Mouse (Mus musculus): ENCODE measurements at regions not wholly inside any gene's neighbourhood (a gene's known extent, or its start where the extent isn't known, plus 50 kb on each side); places are given as distances from the start of the nearest gene placed in this dataset.

DNA sequence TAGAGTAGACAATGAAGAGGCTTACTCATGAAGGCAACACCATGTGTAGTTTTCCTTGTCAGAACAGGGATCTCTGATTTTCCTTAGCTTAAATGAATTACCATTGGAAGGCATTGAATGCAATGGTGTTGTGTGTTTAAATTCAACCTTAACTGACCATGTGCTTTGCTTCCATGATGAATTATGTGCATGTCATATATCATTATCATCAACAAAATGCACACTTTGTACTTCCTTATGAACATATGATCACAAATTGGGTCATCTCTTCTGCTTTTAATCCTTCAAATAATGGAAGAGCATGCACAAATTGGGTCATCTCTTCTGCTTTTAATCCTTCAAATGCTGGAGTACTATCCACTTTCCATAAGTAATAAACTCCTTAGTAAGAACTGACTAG is 180.2 kb upstream of the Ppfia2 start:
- H3K9ac ChIP-seq: no peak overlapping the region
- no peak overlapping the region for H3K4me3 ChIP-seq (replicated peaks)
- no peaks in the 10 kb centered on the region for H3K4me1 ChIP-seq
- no peak overlapping the region for H3K4me2 ChIP-seq
- no peak for ATAC-seq (replicated peaks; ENCODE audit: low FRiP score)
- no peaks in the 10 kb centered on the region for H3K9me3 ChIP-seq (replicated peaks)
- H3K36me3 ChIP-seq: no peaks in the 10 kb centered on the region
- H3K27me3 ChIP-seq: no peaks in the 10 kb centered on the region
- no peak overlapping the region for H3K27ac ChIP-seq

DNA sequence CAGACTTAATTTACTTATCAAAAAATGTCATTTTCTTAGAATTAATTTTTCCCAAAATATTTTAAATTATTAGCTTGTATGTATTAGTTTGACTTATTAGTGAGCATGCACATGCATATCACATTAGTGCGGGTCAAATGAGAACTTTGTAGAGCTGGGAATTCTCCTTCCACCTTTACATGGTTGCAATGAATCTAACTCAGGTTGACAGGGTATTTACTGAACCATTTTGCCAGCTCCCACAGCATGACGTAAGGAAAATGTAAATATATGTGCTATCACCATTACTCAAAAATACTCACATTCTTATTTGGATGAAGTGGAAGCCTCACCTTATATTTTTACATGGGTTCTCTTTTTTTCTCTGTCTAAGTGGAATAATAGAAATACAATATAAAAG is 179.4 kb upstream of the Ppfia2 start:
- Histone ChIP-seq H3K4me2 (no peak overlapping the region), H3K4me1 (no peaks in the 10 kb centered on the region), H3K4me3 (replicated peaks) (no peak overlapping the region), H3K9ac (no peak overlapping the region), H3K27me3 (no peaks in the 10 kb centered on the region), H3K27ac (no peak overlapping the region), H3K9me3 (replicated peaks) (no peaks in the 10 kb centered on the region), H3K36me3 (no peaks in the 10 kb centered on the region)
- ATAC-seq (replicated peaks; ENCODE audit: low FRiP score): no peak
- WGBS: 76% methylated on average over 2 of the region's 2 CpGs

DNA sequence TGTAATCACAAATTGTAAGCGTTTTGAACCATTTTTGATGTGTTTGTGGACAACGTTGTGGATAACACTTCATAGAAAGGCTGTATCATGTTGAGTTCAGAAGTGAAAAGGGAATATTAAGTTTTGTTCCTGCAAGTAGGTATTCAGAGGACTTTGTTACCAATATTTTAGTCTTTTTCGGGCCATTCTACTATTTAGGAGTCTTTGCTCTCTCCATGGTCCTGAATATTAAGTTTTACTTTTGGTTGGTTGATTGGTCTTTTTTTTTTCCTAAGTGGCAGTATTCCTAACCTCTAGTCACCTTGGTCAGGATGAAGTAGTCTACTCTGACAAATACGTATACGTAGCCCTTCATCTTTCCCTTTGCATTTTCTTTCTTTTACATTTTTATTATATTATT is 174.6 kb upstream of the Ppfia2 start:
- no peaks in the 10 kb centered on the region for H3K27me3 ChIP-seq
- 80% methylated on average over 5 of the region's 5 CpGs for WGBS
- H3K27ac ChIP-seq: no peak overlapping the region
- H3K4me1 ChIP-seq: no peaks in the 10 kb centered on the region
- no peak for ATAC-seq (replicated peaks; ENCODE audit: low FRiP score)
- no peak overlapping the region for H3K4me3 ChIP-seq (replicated peaks)
- no peak overlapping the region for H3K4me2 ChIP-seq
- H3K9me3 ChIP-seq (replicated peaks): no peaks in the 10 kb centered on the region
- no peak overlapping the region for H3K9ac ChIP-seq
- no peaks in the 10 kb centered on the region for H3K36me3 ChIP-seq

DNA sequence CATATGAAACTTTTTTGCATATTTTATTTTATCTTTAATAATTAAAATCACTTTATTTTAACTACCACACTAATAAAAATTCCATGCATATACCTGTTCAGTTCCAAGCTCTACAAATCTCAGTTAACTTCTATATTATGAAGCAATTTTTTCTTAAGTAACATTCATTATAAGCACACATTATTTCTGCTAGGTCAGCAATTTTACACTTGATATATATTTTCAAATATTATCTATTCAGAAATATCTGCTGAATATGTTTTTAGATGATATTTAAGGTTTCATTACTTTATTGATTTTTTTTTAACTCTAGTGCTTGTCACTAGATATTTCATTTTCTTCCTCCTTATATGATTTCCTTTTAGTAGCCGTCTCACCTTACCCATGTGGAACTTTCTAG is 135.0 kb upstream of the Ppfia2 start:
- Histone ChIP-seq H3K4me3 (replicated peaks) (no peak overlapping the region), H3K4me2 (no peak overlapping the region), H3K9ac (no peak overlapping the region), H3K4me1 (no peaks in the 10 kb centered on the region), H3K27me3 (no peaks in the 10 kb centered on the region), H3K27ac (no peak overlapping the region), H3K9me3 (replicated peaks) (no peaks in the 10 kb centered on the region), H3K36me3 (no peaks in the 10 kb centered on the region)
- 82% methylated on average over 1 of the region's 1 CpGs for WGBS
- ATAC-seq (replicated peaks; ENCODE audit: low FRiP score): no peak

- Histone ChIP-seq H3K9me3 (replicated peaks) (no peaks in the 10 kb centered on the region), H3K36me3 (no peaks in the 10 kb centered on the region), H3K4me2 (no peak overlapping the region), H3K9ac (no peak overlapping the region), H3K4me1 (no peaks in the 10 kb centered on the region), H3K27ac (no peak overlapping the region), H3K4me3 (replicated peaks) (no peak overlapping the region), H3K27me3 (no peaks in the 10 kb centered on the region)
- ATAC-seq (replicated peaks; ENCODE audit: low FRiP score): no peak
- 100% methylated on average over 1 of the region's 1 CpGs for WGBS
These were observed 118.5 kb upstream of the Ppfia2 start for GRCm38 (mm10) chr10:106351663-106352062.

- Histone ChIP-seq H3K9ac (no peak overlapping the region), H3K4me3 (replicated peaks) (no peak overlapping the region), H3K4me1 (no peaks in the 10 kb centered on the region), H3K4me2 (no peak overlapping the region), H3K27me3 (no peaks in the 10 kb centered on the region), H3K36me3 (no peaks in the 10 kb centered on the region), H3K27ac (no peak overlapping the region), H3K9me3 (replicated peaks) (no peaks in the 10 kb centered on the region)
- 79% methylated on average over 1 of the region's 1 CpGs for WGBS
- no peak for ATAC-seq (replicated peaks; ENCODE audit: low FRiP score)
These were observed 94.5 kb upstream of the Ppfia2 start for GRCm38 (mm10) chr10:106375653-106376052.

DNA sequence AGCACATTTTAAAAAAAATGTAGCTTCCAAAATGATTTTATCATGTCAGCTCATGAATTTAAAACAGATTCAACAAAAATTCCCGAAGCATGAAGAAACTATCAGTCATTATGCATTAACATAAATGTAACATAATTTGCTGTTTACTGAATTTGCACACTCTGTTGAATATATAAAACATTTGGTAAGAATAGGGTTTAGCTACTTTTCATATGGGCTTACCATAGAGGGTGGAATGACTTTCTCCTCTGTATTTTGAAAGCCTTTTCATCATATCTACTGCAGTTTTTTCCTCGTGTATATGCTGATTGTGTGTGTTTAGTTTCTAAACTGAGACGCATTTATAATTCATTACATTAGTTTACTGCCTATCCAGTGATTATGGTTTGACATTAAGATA is 94.0 kb upstream of the Ppfia2 start:
- ATAC-seq (replicated peaks; ENCODE audit: low FRiP score): no peak
- no peak overlapping the region for H3K4me3 ChIP-seq (replicated peaks)
- H3K27ac ChIP-seq: no peak overlapping the region
- no peaks in the 10 kb centered on the region for H3K36me3 ChIP-seq
- WGBS: 86% methylated on average over 3 of the region's 3 CpGs
- no peaks in the 10 kb centered on the region for H3K4me1 ChIP-seq
- H3K9ac ChIP-seq: no peak overlapping the region
- H3K4me2 ChIP-seq: no peak overlapping the region
- H3K9me3 ChIP-seq (replicated peaks): no peaks in the 10 kb centered on the region
- H3K27me3 ChIP-seq: no peaks in the 10 kb centered on the region

GRCm38 (mm10) chr10:106380628-106381027 is 89.5 kb upstream of the Ppfia2 start:
- H3K27me3 ChIP-seq: no peaks in the 10 kb centered on the region
- no peak overlapping the region for H3K4me3 ChIP-seq (replicated peaks)
- H3K27ac ChIP-seq: no peak overlapping the region
- no peak for ATAC-seq (replicated peaks; ENCODE audit: low FRiP score)
- no peak overlapping the region for H3K9ac ChIP-seq
- H3K4me2 ChIP-seq: no peak overlapping the region
- 60% methylated on average over 2 of the region's 2 CpGs for WGBS
- H3K9me3 ChIP-seq (replicated peaks): no peaks in the 10 kb centered on the region
- no peaks in the 10 kb centered on the region for H3K36me3 ChIP-seq
- H3K4me1 ChIP-seq: no peaks in the 10 kb centered on the region

DNA sequence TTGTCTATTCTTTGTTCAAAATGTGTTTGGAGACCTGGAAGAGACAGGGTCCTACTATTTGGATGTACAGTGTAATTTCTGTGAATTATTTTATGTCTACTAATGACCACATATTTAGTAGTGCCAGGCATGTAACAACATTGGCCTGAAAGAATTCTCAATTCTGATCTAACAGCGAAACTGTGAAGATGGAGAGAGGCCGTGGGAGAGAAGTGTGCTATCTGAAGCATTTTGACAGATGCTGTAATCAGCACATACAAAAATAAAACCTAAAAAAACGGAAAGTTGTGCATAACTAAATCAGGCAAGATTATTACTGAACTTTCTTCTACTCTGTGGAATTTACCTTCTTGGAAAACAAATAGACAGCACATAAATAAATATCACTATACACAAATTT is 61.4 kb upstream of the Ppfia2 start:
- H3K27me3 ChIP-seq: no peaks in the 10 kb centered on the region
- no peaks in the 10 kb centered on the region for H3K4me1 ChIP-seq
- H3K4me2 ChIP-seq: no peak overlapping the region
- no peak for ATAC-seq (replicated peaks; ENCODE audit: low FRiP score)
- H3K36me3 ChIP-seq: no peaks in the 10 kb centered on the region
- no peak overlapping the region for H3K9ac ChIP-seq
- no peak overlapping the region for H3K4me3 ChIP-seq (replicated peaks)
- H3K9me3 ChIP-seq (replicated peaks): no peaks in the 10 kb centered on the region
- no peak overlapping the region for H3K27ac ChIP-seq
- 86% methylated on average over 3 of the region's 3 CpGs for WGBS

GRCm38 (mm10) chr10:106413181-106413580 is 57.0 kb upstream of the Ppfia2 start:
- WGBS: 83% methylated on average over 4 of the region's 4 CpGs
- Histone ChIP-seq H3K9me3 (replicated peaks) (no peaks in the 10 kb centered on the region), H3K27me3 (no peaks in the 10 kb centered on the region), H3K4me1 (no peaks in the 10 kb centered on the region), H3K36me3 (no peaks in the 10 kb centered on the region), H3K4me3 (replicated peaks) (no peak overlapping the region), H3K4me2 (no peak overlapping the region), H3K27ac (no peak overlapping the region), H3K9ac (no peak overlapping the region)
- no peak for ATAC-seq (replicated peaks; ENCODE audit: low FRiP score)

- H3K4me3 ChIP-seq (replicated peaks): no peak overlapping the region
- WGBS: 72% methylated on average over 1 of the region's 1 CpGs
These were observed 55.1 kb upstream of the Ppfia2 start for GRCm38 (mm10) chr10:106414990-106415389.

GRCm38 (mm10) chr10:106417156-106417555 is 53.0 kb upstream of the Ppfia2 start:
- no peaks in the 10 kb centered on the region for H3K36me3 ChIP-seq

More at GRCm38 (mm10) chr10:106414990-106415389, 55.1 kb upstream of the Ppfia2 start:
- H3K9me3 ChIP-seq (replicated peaks): no peaks in the 10 kb centered on the region
- H3K36me3 ChIP-seq: no peaks in the 10 kb centered on the region
- no peaks in the 10 kb centered on the region for H3K4me1 ChIP-seq
- H3K27ac ChIP-seq: no peak overlapping the region
- no peaks in the 10 kb centered on the region for H3K27me3 ChIP-seq
- H3K9ac ChIP-seq: no peak overlapping the region
- H3K4me2 ChIP-seq: no peak overlapping the region
- ATAC-seq (replicated peaks; ENCODE audit: low FRiP score): no peak

More at GRCm38 (mm10) chr10:106417156-106417555, 53.0 kb upstream of the Ppfia2 start:
- no peak for ATAC-seq (replicated peaks; ENCODE audit: low FRiP score)
- Histone ChIP-seq H3K4me2 (no peak overlapping the region), H3K9me3 (replicated peaks) (no peaks in the 10 kb centered on the region), H3K27me3 (no peaks in the 10 kb centered on the region), H3K27ac (no peak overlapping the region), H3K9ac (no peak overlapping the region), H3K4me1 (no peaks in the 10 kb centered on the region), H3K4me3 (replicated peaks) (no peak overlapping the region)

Data from kidney, embryonic 15.5 days (tissue).